Mouse (Mus musculus): ENCODE results near the gene Heg1. TPM values are rescaled to one million over a fixed set of nuclear protein-coding genes. Genes with fewer than 3 reads are reported as not detected.

Gene Heg1
- polyA plus RNA-seq (2012; rRNA removed) = 3.2 and 3.5 TPM in 2 replicates
- 3.5 and 4.0 TPM in 2 replicates for polyA plus RNA-seq (2014; fragmentation: Nextera tagmentation; extraction: Ambion mirVana)

- under 1% methylated on average over 55 of the region's 57 CpGs for WGBS (ENCODE audit: insufficient replicate concordance)
- DNase-seq (ENCODE audit: low read depth in 3 of 3, low spot score in 3 of 3) (peak; percentile 56 to 62 (median 61)), ATAC-seq (ENCODE audit: insufficient read depth) (peak; percentile 85)
- Histone ChIP-seq H3K4me1 (replicated peaks; ENCODE audit: control insufficient read depth in 2 of 2, insufficient read depth in 2 of 2, low read length in 1 of 2) (peaks cover 8 to 28% of the 10 kb centered on the region in 2 experiments), H3K36me3 (replicated peaks; ENCODE audit: control insufficient read depth, insufficient read depth, low read depth) (no peaks in the 10 kb centered on the region), H3K4me2 (ENCODE audit: low read depth) (peak within 1 kb of the TSS; percentile 85), H3K27me3 (ENCODE audit: control insufficient read depth, insufficient read depth, low read length) (no peaks in the 10 kb centered on the region), H3K27ac (no peak within 1 kb of the TSS), H3K9ac (replicated peaks) (peak within 1 kb of the TSS; percentile 67), H3K4me3 (ENCODE audit: insufficient read depth in 1 of 2, low read depth in 2 of 2, low read length in 2 of 2) (peak within 1 kb of the TSS; percentile 58 to 64), H3K9me3 (ENCODE audit: control insufficient read depth, low read length) (no peaks in the 10 kb centered on the region)
- TF ChIP-seq EP300 (IDR thresholded peaks at IDR 0.05; ENCODE audit: low read depth) (no peak), CTCF (IDR thresholded peaks at IDR 0.05; ENCODE audit: low read depth) (no peak)
Observed at GRCm38 (mm10) chr16:33684162-33684702, at the start of gene Heg1. Heg1 (plus strand) TSS chr16:33684370.

- no peak overlapping the region for H3K4me2 ChIP-seq (ENCODE audit: low read depth)
- WGBS (ENCODE audit: insufficient replicate concordance) = 61% methylated on average over 12 of the region's 12 CpGs
- H3K27ac ChIP-seq = no peak overlapping the region
- no peaks in the 10 kb centered on the region for H3K36me3 ChIP-seq (replicated peaks; ENCODE audit: control insufficient read depth, insufficient read depth, low read depth)
- TF ChIP-seq EP300 (IDR thresholded peaks at IDR 0.05; ENCODE audit: low read depth) (no peak), CTCF (IDR thresholded peaks at IDR 0.05; ENCODE audit: low read depth) (no peak)
- H3K9ac ChIP-seq (replicated peaks) = no peak overlapping the region
- no peaks in the 10 kb centered on the region for H3K9me3 ChIP-seq (ENCODE audit: control insufficient read depth, low read length)
- H3K4me1 ChIP-seq (replicated peaks; ENCODE audit: control insufficient read depth in 2 of 2, insufficient read depth in 2 of 2, low read length in 1 of 2) = no peaks in the 10 kb centered on the region
- H3K27me3 ChIP-seq (ENCODE audit: control insufficient read depth, insufficient read depth, low read length) = no peaks in the 10 kb centered on the region
- DNase-seq (ENCODE audit: low read depth in 3 of 3, low spot score in 3 of 3) (no peak), ATAC-seq (ENCODE audit: insufficient read depth) (no peak)
- no peak overlapping the region for H3K4me3 ChIP-seq (ENCODE audit: insufficient read depth in 1 of 2, low read depth in 2 of 2, low read length in 2 of 2)
Observed at GRCm38 (mm10) chr16:33635836-33636595, 48.2 kb upstream of the Heg1 start.

- Histone ChIP-seq H3K27ac (no peak overlapping the region), H3K4me1 (replicated peaks; ENCODE audit: control insufficient read depth in 2 of 2, insufficient read depth in 2 of 2, low read length in 1 of 2) (no peaks in the 10 kb centered on the region), H3K4me2 (ENCODE audit: low read depth) (no peak overlapping the region), H3K27me3 (ENCODE audit: control insufficient read depth, insufficient read depth, low read length) (no peaks in the 10 kb centered on the region), H3K4me3 (ENCODE audit: insufficient read depth in 1 of 2, low read depth in 2 of 2, low read length in 2 of 2) (no peak overlapping the region), H3K9ac (replicated peaks) (no peak overlapping the region), H3K36me3 (replicated peaks; ENCODE audit: control insufficient read depth, insufficient read depth, low read depth) (no peaks in the 10 kb centered on the region), H3K9me3 (ENCODE audit: control insufficient read depth, low read length) (no peaks in the 10 kb centered on the region)
- ATAC-seq (ENCODE audit: insufficient read depth) = no peak
- no peak for DNase-seq (ENCODE audit: low read depth in 3 of 3, low spot score in 3 of 3)
- WGBS (ENCODE audit: insufficient replicate concordance) = 42% methylated on average over 3 of the region's 3 CpGs
- TF ChIP-seq CTCF (IDR thresholded peaks at IDR 0.05; ENCODE audit: low read depth) = no peak
- TF ChIP-seq EP300 (IDR thresholded peaks at IDR 0.05; ENCODE audit: low read depth) = no peak
Observed at GRCm38 (mm10) chr16:33641779-33642178, 42.4 kb upstream of the Heg1 start.

GRCm38 (mm10) chr16:33653116-33653515 lies 31.1 kb upstream of the Heg1 start:
- Histone ChIP-seq H3K4me3 (ENCODE audit: insufficient read depth in 1 of 2, low read depth in 2 of 2, low read length in 2 of 2) (no peak overlapping the region), H3K36me3 (replicated peaks; ENCODE audit: control insufficient read depth, insufficient read depth, low read depth) (no peaks in the 10 kb centered on the region), H3K9me3 (ENCODE audit: control insufficient read depth, low read length) (no peaks in the 10 kb centered on the region; the same call in none of the 2 replicates), H3K4me1 (replicated peaks; ENCODE audit: control insufficient read depth in 2 of 2, insufficient read depth in 2 of 2, low read length in 1 of 2) (no peaks in the 10 kb centered on the region), H3K27me3 (ENCODE audit: control insufficient read depth, insufficient read depth, low read length) (no peaks in the 10 kb centered on the region), H3K9ac (replicated peaks) (no peak overlapping the region), H3K4me2 (ENCODE audit: low read depth) (no peak overlapping the region), H3K27ac (no peak overlapping the region)
- no peak for ATAC-seq (ENCODE audit: insufficient read depth)
- DNase-seq (ENCODE audit: low read depth in 3 of 3, low spot score in 3 of 3) = no peak
- WGBS (ENCODE audit: insufficient replicate concordance) = 78% methylated on average over 6 of the region's 6 CpGs
- TF ChIP-seq EP300 (IDR thresholded peaks at IDR 0.05; ENCODE audit: low read depth) (no peak), CTCF (IDR thresholded peaks at IDR 0.05; ENCODE audit: low read depth) (no peak)

GRCm38 (mm10) chr16:33655443-33655842 lies 28.7 kb upstream of the Heg1 start:
- DNase-seq (ENCODE audit: low read depth in 3 of 3, low spot score in 3 of 3) (no peak), ATAC-seq (ENCODE audit: insufficient read depth) (no peak)
- Histone ChIP-seq H3K4me2 (ENCODE audit: low read depth) (no peak overlapping the region), H3K27me3 (ENCODE audit: control insufficient read depth, insufficient read depth, low read length) (no peaks in the 10 kb centered on the region), H3K36me3 (replicated peaks; ENCODE audit: control insufficient read depth, insufficient read depth, low read depth) (no peaks in the 10 kb centered on the region), H3K4me3 (ENCODE audit: insufficient read depth in 1 of 2, low read depth in 2 of 2, low read length in 2 of 2) (no peak overlapping the region), H3K9me3 (ENCODE audit: control insufficient read depth, low read length) (no peaks in the 10 kb centered on the region; the same call in 1 of the 2 replicates), H3K4me1 (replicated peaks; ENCODE audit: control insufficient read depth in 2 of 2, insufficient read depth in 2 of 2, low read length in 1 of 2) (no peaks in the 10 kb centered on the region), H3K27ac (no peak overlapping the region), H3K9ac (replicated peaks) (no peak overlapping the region)
- TF ChIP-seq EP300 (IDR thresholded peaks at IDR 0.05; ENCODE audit: low read depth) (no peak), CTCF (IDR thresholded peaks at IDR 0.05; ENCODE audit: low read depth) (no peak)
- WGBS (ENCODE audit: insufficient replicate concordance) = 68% methylated on average over 3 of the region's 3 CpGs
